Mouse (Mus musculus): ENCODE data around the gene Pla2g4c. TPM values are rescaled to one million over a fixed set of nuclear protein-coding genes. Genes with fewer than 3 reads are reported as not detected.
A peak's percentile ranks its signal among the peaks of the same experiment; 100 is the strongest.
"Not testable (repeated sequence)": the region's sequence is repeated elsewhere in the genome, so short reads cannot be mapped to it uniquely, and the experiment has no call there.

Pla2g4c gene
- 0.98 and 1.1 TPM in 2 replicates for polyA plus RNA-seq (2015; fragmentation: Nextera tagmentation; extraction: Ambion mirVana)

GRCm38 (mm10) chr7:13324316-13324715 lies at the start of gene Pla2g4c:
Gene Pla2g4c (plus strand): TSS chr7:13324655.
- Histone ChIP-seq H3K36me3 (no peaks in the 10 kb centered on the region), H3K4me1 (no peaks in the 10 kb centered on the region), H3K4me2 (no peak within 1 kb of the TSS), H3K9me3 (replicated peaks) (no peaks in the 10 kb centered on the region), H3K4me3 (replicated peaks) (no peak within 1 kb of the TSS), H3K27ac (no peak within 1 kb of the TSS), H3K27me3 (no peaks in the 10 kb centered on the region), H3K9ac (no peak within 1 kb of the TSS)
- WGBS: 88% methylated on average over 2 of the region's 2 CpGs
- ATAC-seq (replicated peaks; ENCODE audit: low FRiP score): no peak

- no peaks in the 10 kb centered on the region for H3K27me3 ChIP-seq
- peak within 1 kb of the TSS; percentile 75 for H3K4me2 ChIP-seq
- H3K4me3 ChIP-seq (replicated peaks): peak within 1 kb of the TSS; percentile 68
- H3K9ac ChIP-seq: peak within 1 kb of the TSS; percentile 68
- ATAC-seq (replicated peaks; ENCODE audit: low FRiP score): no peak
- peak within 1 kb of the TSS; percentile 93 for H3K27ac ChIP-seq
- peaks cover 54% of the 10 kb centered on the region for H3K36me3 ChIP-seq
- peaks cover 9% of the 10 kb centered on the region for H3K4me1 ChIP-seq
- 98% methylated on average over 16 of the region's 16 CpGs for WGBS
- no peaks in the 10 kb centered on the region for H3K9me3 ChIP-seq (replicated peaks)
Observed at GRCm38 (mm10) chr7:13277081-13277480, 47.4 kb upstream of the Pla2g4c start, which contains the start of gene Lig1. Gene Lig1 (plus strand): TSS chr7:13277283.

GRCm38 (mm10) chr7:13277833-13278232 lies 46.6 kb upstream of the Pla2g4c start:
- WGBS: 27% methylated on average over 2 of the region's 2 CpGs
- peak overlapping the region; percentile 93; the same call in 1 of the 2 replicates for H3K27ac ChIP-seq
- ATAC-seq (replicated peaks; ENCODE audit: low FRiP score): 0 out of 2 replicates have a peak, but pooled peaks have one; percentile 0

GRCm38 (mm10) chr7:13278308-13278891 lies 46.1 kb upstream of the Pla2g4c start, which contains the start of gene Zswim9:
Gene Zswim9 (minus strand): TSS chr7:13278721.
- H3K27me3 ChIP-seq: no peaks in the 10 kb centered on the region
- H3K4me3 ChIP-seq (replicated peaks): peak within 1 kb of the TSS; percentile 68
- H3K4me1 ChIP-seq: peaks cover 9% of the 10 kb centered on the region
- H3K9ac ChIP-seq: peak within 1 kb of the TSS; percentile 68
- no peaks in the 10 kb centered on the region for H3K9me3 ChIP-seq (replicated peaks)
- peak within 1 kb of the TSS; percentile 75 for H3K4me2 ChIP-seq
- H3K36me3 ChIP-seq: peaks cover 63% of the 10 kb centered on the region
- peak; percentile 98 for ATAC-seq (replicated peaks; ENCODE audit: low FRiP score)
- WGBS: under 1% methylated on average over 39 of the region's 39 CpGs
- H3K27ac ChIP-seq: peak within 1 kb of the TSS; percentile 93

More at GRCm38 (mm10) chr7:13277833-13278232, 46.6 kb upstream of the Pla2g4c start:
- Histone ChIP-seq H3K4me3 (replicated peaks) (peak overlapping the region; percentile 68), H3K4me1 (peaks cover 9% of the 10 kb centered on the region), H3K9me3 (replicated peaks) (no peaks in the 10 kb centered on the region), H3K27me3 (no peaks in the 10 kb centered on the region), H3K36me3 (peaks cover 60% of the 10 kb centered on the region), H3K4me2 (peak overlapping the region; percentile 75), H3K9ac (peak overlapping the region; percentile 68)

- under 1% methylated on average over 20 of the region's 29 CpGs for WGBS
- peaks cover 67% of the 10 kb centered on the region for H3K36me3 ChIP-seq
- not testable (repeated sequence) for H3K27me3 ChIP-seq; H3K9me3 ChIP-seq (replicated peaks); H3K4me1 ChIP-seq
- peak; percentile 79 for ATAC-seq (replicated peaks; ENCODE audit: low FRiP score)
- peak overlapping the region; percentile 68 for H3K9ac ChIP-seq
- peak overlapping the region; percentile 93 for H3K27ac ChIP-seq
- H3K4me2 ChIP-seq: peak overlapping the region; percentile 75
- H3K4me3 ChIP-seq (replicated peaks): peak overlapping the region; percentile 68
Observed at GRCm38 (mm10) chr7:13278957-13279356, 45.5 kb upstream of the Pla2g4c start.

GRCm38 (mm10) chr7:13288621-13289020 lies 35.8 kb upstream of the Pla2g4c start:
- Histone ChIP-seq H3K9ac (no peak overlapping the region), H3K27ac (no peak overlapping the region), H3K4me3 (replicated peaks) (no peak overlapping the region), H3K36me3 (peaks cover 99% of the 10 kb centered on the region), H3K9me3 (replicated peaks) (no peaks in the 10 kb centered on the region), H3K27me3 (no peaks in the 10 kb centered on the region), H3K4me2 (no peak overlapping the region), H3K4me1 (no peaks in the 10 kb centered on the region)
- ATAC-seq (replicated peaks; ENCODE audit: low FRiP score): peak; percentile 43; the same call in 1 of the 2 replicates
- WGBS: 52% methylated on average over 5 of the region's 5 CpGs

GRCm38 (mm10) chr7:13290041-13290675 lies 34.3 kb upstream of the Pla2g4c start:
- peaks cover 99% of the 10 kb centered on the region for H3K36me3 ChIP-seq
- H3K9ac ChIP-seq: no peak overlapping the region
- H3K27ac ChIP-seq: no peak overlapping the region
- H3K27me3 ChIP-seq: no peaks in the 10 kb centered on the region
- no peak overlapping the region for H3K4me3 ChIP-seq (replicated peaks)
- H3K9me3 ChIP-seq (replicated peaks): no peaks in the 10 kb centered on the region
- no peaks in the 10 kb centered on the region for H3K4me1 ChIP-seq
- no peak for ATAC-seq (replicated peaks; ENCODE audit: low FRiP score)
- H3K4me2 ChIP-seq: no peak overlapping the region
- 81% methylated on average over 1 of the region's 1 CpGs for WGBS

GRCm38 (mm10) chr7:13291370-13291769 lies 33.1 kb upstream of the Pla2g4c start:
- Histone ChIP-seq H3K9ac (no peak overlapping the region), H3K4me1 (no peaks in the 10 kb centered on the region), H3K36me3 (peaks cover 99% of the 10 kb centered on the region), H3K9me3 (replicated peaks) (no peaks in the 10 kb centered on the region), H3K27ac (no peak overlapping the region), H3K4me2 (no peak overlapping the region), H3K27me3 (no peaks in the 10 kb centered on the region), H3K4me3 (replicated peaks) (no peak overlapping the region)
- ATAC-seq (replicated peaks; ENCODE audit: low FRiP score): no peak
- 81% methylated on average over 2 of the region's 2 CpGs for WGBS

- Histone ChIP-seq H3K27me3 (no peaks in the 10 kb centered on the region), H3K4me3 (replicated peaks) (no peak overlapping the region), H3K36me3 (peaks cover 99% of the 10 kb centered on the region), H3K9me3 (replicated peaks) (no peaks in the 10 kb centered on the region), H3K27ac (no peak overlapping the region), H3K4me2 (no peak overlapping the region), H3K9ac (no peak overlapping the region), H3K4me1 (no peaks in the 10 kb centered on the region)
- WGBS: 88% methylated on average over 11 of the region's 11 CpGs
- ATAC-seq (replicated peaks; ENCODE audit: low FRiP score): no peak
Observed at GRCm38 (mm10) chr7:13293878-13294855, 30.3 kb upstream of the Pla2g4c start.

- ATAC-seq (replicated peaks; ENCODE audit: low FRiP score): no peak
- no peaks in the 10 kb centered on the region for H3K27me3 ChIP-seq
- H3K27ac ChIP-seq: no peak overlapping the region
- no peaks in the 10 kb centered on the region for H3K9me3 ChIP-seq (replicated peaks)
- H3K4me2 ChIP-seq: no peak overlapping the region
- H3K4me1 ChIP-seq: no peaks in the 10 kb centered on the region
- WGBS: 93% methylated on average over 7 of the region's 7 CpGs
- no peak overlapping the region for H3K4me3 ChIP-seq (replicated peaks)
- no peak overlapping the region for H3K9ac ChIP-seq
- H3K36me3 ChIP-seq: peaks cover 99% of the 10 kb centered on the region
Observed at GRCm38 (mm10) chr7:13295256-13295655, 29.2 kb upstream of the Pla2g4c start.

- Histone ChIP-seq H3K9me3 (replicated peaks) (no peaks in the 10 kb centered on the region), H3K4me1 (no peaks in the 10 kb centered on the region), H3K27me3 (no peaks in the 10 kb centered on the region), H3K4me3 (replicated peaks) (no peak overlapping the region), H3K4me2 (no peak overlapping the region), H3K27ac (no peak overlapping the region), H3K36me3 (peaks cover 99% of the 10 kb centered on the region), H3K9ac (no peak overlapping the region)
- ATAC-seq (replicated peaks; ENCODE audit: low FRiP score): no peak
- 95% methylated on average over 1 of the region's 1 CpGs for WGBS
Observed at GRCm38 (mm10) chr7:13297636-13298035, 26.8 kb upstream of the Pla2g4c start.

Data from kidney, embryonic 15.5 days (tissue).